Mouse (Mus musculus) C2C12 (cell line): ENCODE results near the gene Micall2.

Source experiments
- CTCF ChIP-seq: IDR thresholded peaks from one replicate; pipeline ENCODE4 v1.5.1; 2011; ENCODE audit not compliant: control insufficient read depth, insufficient read depth, insufficient read length
- FOSL1 ChIP-seq: IDR thresholded peaks from one replicate; pipeline ENCODE4 v1.8.0; 2011; ENCODE audit warnings: mild to moderate bottlenecking, low read length; ENCODE audit not compliant: poor library complexity, insufficient read depth, severe bottlenecking
- MAX ChIP-seq: IDR thresholded peaks from one replicate; pipeline ENCODE4 v1.6.1; 2011; ENCODE audit warnings: mild to moderate bottlenecking, control low read depth
- USF1 ChIP-seq: IDR thresholded peaks from one replicate; pipeline ENCODE4 v1.6.1; 2011; ENCODE audit warnings: low read depth, mild to moderate bottlenecking, control low read depth, moderate library complexity

GRCm38 (mm10) chr5:139754753-139755152 is 18.6 kb upstream of the Micall2 start:
- peak; percentile 76 for TF ChIP-seq CTCF
- TF ChIP-seq USF1, result no peak
- TF ChIP-seq FOSL1, result no peak
- TF ChIP-seq MAX, result no peak
